Mouse (Mus musculus): ENCODE results near the gene Prkn. TPM values are rescaled to one million over a fixed set of nuclear protein-coding genes. Genes with fewer than 3 reads are reported as not detected.

Prkn gene
- polyA plus RNA-seq, 1 experiment from 2014 or later: 2.4 TPM

DNA sequence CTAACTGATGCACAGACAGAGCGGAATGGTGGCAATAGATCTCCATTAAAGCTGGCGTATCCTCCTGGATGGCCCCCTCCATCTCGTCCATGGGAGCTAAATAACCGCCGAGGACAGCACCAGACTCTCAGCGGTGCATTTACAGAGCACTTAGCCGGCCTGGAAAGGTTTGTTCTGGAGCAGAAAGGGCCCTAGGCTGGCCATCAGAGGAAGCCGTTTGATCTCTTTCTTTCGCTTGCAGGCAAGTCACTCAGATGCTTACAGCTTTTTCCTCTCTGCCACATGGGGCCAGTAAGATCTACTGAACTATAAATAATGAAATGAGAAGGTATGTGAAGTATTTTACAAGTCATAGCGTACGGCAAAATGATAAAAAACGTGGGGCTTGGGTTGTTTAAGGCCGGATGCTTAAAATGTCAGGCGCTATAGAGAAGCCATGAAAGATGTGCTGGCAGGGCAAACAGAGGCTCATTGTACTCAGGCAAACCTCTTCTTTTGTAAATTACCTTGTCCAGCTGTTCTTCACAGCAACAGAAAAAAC lies 1189.8 kb downstream of the Prkn start:
- WGBS: 15% methylated on average over 14 of the region's 14 CpGs
- 0 out of 2 replicates have a peak, but pooled peaks have one; percentile 32 for ATAC-seq (ENCODE audit: low FRiP score)
- peaks cover 20% of the 10 kb centered on the region for H3K4me1 ChIP-seq
- no peak overlapping the region for H3K4me3 ChIP-seq
- H3K36me3 ChIP-seq: no peaks in the 10 kb centered on the region
- H3K9me3 ChIP-seq (replicated peaks): no peaks in the 10 kb centered on the region
- peak overlapping the region; percentile 44; the same call in 1 of the 2 replicates for H3K27ac ChIP-seq
- H3K27me3 ChIP-seq: no peaks in the 10 kb centered on the region
- H3K4me2 ChIP-seq (replicated peaks): peak overlapping the region; percentile 24
- no peak overlapping the region for H3K9ac ChIP-seq

DNA sequence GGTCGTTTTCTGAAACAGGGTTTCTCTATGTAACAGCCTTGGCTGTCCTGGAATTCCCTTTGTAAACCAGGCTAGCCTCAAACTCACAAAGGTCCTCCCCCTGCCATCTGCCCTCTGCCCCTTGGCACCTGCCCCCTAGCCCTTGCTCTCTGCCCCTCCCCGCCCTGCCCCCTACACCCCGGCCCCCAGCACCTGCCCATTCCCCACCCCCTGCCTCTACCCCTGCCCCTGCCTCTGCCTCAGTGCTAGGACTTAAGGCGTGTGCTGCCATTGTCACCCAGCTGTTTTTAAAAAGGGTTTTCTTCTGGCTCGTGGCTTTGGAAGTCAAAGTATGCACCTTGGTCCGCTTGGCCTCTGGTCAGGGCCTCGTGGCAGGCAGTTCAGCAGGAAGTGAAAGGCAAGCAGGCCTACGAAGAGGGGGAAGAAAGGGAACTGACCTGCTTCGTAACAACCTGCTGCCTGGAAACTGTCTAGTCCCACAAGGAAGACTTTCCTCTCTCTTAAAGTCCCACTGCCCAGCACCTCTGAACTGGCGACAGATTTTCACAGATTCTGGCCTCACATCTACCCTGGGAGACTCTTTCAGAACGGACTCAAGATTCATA lies 1190.5 kb downstream of the Prkn start:
- 0 out of 2 replicates have a peak overlapping the region, but pooled peaks have one; percentile 6 for H3K4me3 ChIP-seq
- no peaks in the 10 kb centered on the region for H3K27me3 ChIP-seq
- no peaks in the 10 kb centered on the region for H3K9me3 ChIP-seq (replicated peaks)
- peak overlapping the region; percentile 24 for H3K4me2 ChIP-seq (replicated peaks)
- WGBS: 5% methylated on average over 11 of the region's 11 CpGs
- H3K4me1 ChIP-seq: peaks cover 20% of the 10 kb centered on the region
- H3K27ac ChIP-seq: peak overlapping the region; percentile 35
- ATAC-seq (ENCODE audit: low FRiP score): no peak
- H3K9ac ChIP-seq: 0 out of 2 replicates have a peak overlapping the region, but pooled peaks have one; percentile 43
- no peaks in the 10 kb centered on the region for H3K36me3 ChIP-seq

DNA sequence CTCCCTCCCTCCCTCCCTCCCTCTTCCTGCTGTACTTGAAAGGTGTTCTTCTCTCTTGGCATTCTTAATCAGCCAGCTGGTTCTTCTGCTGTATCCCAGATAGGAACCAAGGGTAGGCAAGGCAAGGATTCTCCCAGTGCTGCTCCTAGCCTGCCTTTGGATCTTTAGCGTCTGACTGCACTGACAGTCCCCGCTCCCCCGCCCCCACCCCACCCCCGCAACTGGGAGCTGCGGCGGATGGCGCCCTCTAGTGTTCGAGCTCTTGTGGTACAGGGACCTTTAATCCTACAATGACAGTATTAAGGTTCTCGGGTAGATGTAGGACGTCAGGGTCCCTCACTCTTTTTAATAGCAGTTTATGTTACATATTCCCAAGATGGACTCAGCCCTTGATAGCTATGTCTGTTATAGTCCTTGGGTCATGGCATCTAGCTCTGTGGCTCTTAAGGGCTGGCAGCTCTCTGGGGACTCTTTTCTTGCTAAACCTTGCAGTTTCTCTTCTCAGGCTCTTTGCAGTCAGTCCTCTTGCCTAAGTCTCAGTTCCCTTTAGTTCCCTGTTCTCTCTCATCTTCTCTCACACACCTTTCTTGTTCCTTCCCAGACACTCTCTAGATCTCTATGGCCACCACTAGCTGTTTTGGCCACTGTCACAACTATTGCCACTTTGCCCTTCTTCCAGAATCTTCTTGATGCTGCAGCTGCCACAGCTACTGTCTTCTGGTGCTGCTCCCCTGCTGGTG lies 1191.2 kb downstream of the Prkn start:
- no peaks in the 10 kb centered on the region for H3K9me3 ChIP-seq (replicated peaks)
- no peaks in the 10 kb centered on the region for H3K27me3 ChIP-seq
- H3K4me2 ChIP-seq (replicated peaks): peak overlapping the region; percentile 24
- H3K27ac ChIP-seq: peak overlapping the region; percentile 35; the same call in 1 of the 2 replicates
- peaks cover 20% of the 10 kb centered on the region for H3K4me1 ChIP-seq
- no peak overlapping the region for H3K9ac ChIP-seq
- no peaks in the 10 kb centered on the region for H3K36me3 ChIP-seq
- 0 out of 2 replicates have a peak overlapping the region, but pooled peaks have one; percentile 6 for H3K4me3 ChIP-seq
- peak; percentile 66 for ATAC-seq (ENCODE audit: low FRiP score)
- WGBS: 1% methylated on average over 10 of the region's 10 CpGs

GRCm38 (mm10) chr17:12032014-12032791 lies 1192.0 kb downstream of the Prkn start:
- no peak for ATAC-seq (ENCODE audit: low FRiP score)
- H3K4me1 ChIP-seq: peaks cover 20% of the 10 kb centered on the region
- WGBS: 67% methylated on average over 10 of the region's 10 CpGs

DNA sequence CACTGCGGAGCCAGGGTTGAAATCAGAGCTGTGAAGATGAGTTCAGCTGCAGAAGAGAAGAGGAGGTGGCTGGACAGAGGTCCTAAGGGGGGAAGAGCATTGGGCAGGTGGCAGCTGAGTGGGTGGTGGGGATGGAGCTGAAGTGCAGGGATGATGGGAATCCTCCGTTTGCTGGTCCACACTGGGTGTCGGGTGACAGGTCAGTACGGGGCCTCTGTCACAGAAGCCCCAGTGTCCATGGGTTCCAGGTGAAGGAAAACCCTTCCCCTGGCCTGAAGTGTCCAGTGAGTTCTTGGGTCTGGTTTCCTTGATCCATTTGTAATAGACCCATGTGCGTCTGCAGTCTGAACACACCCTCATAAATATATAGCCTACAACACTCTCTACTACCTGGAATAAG lies 1195.2 kb downstream of the Prkn start:
- 0 out of 2 replicates have a peak, but pooled peaks cover 2% of the 10 kb centered on the region for H3K27me3 ChIP-seq
- no peaks in the 10 kb centered on the region for H3K9me3 ChIP-seq (replicated peaks)
- H3K36me3 ChIP-seq: no peaks in the 10 kb centered on the region
- H3K9ac ChIP-seq: no peak overlapping the region
- WGBS: 45% methylated on average over 5 of the region's 5 CpGs
- no peak for ATAC-seq (ENCODE audit: low FRiP score)
- H3K4me2 ChIP-seq (replicated peaks): no peak overlapping the region
- no peak overlapping the region for H3K27ac ChIP-seq
- H3K4me1 ChIP-seq: peaks cover 11% of the 10 kb centered on the region
- H3K4me3 ChIP-seq: no peak overlapping the region

More at GRCm38 (mm10) chr17:12032014-12032791, 1192.0 kb downstream of the Prkn start:
- no peaks in the 10 kb centered on the region for H3K36me3 ChIP-seq
- no peaks in the 10 kb centered on the region for H3K9me3 ChIP-seq (replicated peaks)
- H3K27ac ChIP-seq: no peak overlapping the region
- no peak overlapping the region for H3K4me2 ChIP-seq (replicated peaks)
- H3K4me3 ChIP-seq: no peak overlapping the region
- no peak overlapping the region for H3K9ac ChIP-seq
- H3K27me3 ChIP-seq: no peaks in the 10 kb centered on the region

DNA sequence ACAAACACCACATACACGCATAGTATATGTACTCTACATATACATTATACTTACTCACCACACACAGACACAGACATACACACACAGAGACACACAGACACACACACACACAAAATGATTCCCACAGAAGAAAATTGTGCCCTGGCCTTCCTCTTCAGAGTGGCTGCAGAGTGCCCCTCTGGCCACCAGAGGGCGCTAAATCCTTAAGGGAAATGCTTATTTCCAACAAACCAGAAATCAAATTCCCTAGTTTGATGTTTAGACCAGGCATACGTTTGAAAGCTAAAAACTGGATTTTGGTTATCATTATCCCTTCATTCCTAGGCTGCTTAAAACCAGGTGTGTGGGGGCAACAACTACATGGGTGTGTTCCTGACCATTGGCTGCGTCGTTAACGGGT lies 1196.0 kb downstream of the Prkn start:
- peaks cover 3% of the 10 kb centered on the region for H3K4me1 ChIP-seq

GRCm38 (mm10) chr17:12037065-12037464 lies 1196.9 kb downstream of the Prkn start:
- H3K27ac ChIP-seq: no peak overlapping the region
- no peak for ATAC-seq (ENCODE audit: low FRiP score)
- 80% methylated on average over 5 of the region's 5 CpGs for WGBS

More for the DNA sequence above, 1196.0 kb downstream of the Prkn start:
- Histone ChIP-seq H3K4me2 (replicated peaks) (no peak overlapping the region), H3K27ac (no peak overlapping the region), H3K4me3 (no peak overlapping the region), H3K9ac (no peak overlapping the region), H3K27me3 (0 out of 2 replicates have a peak, but pooled peaks cover 2% of the 10 kb centered on the region), H3K9me3 (replicated peaks) (no peaks in the 10 kb centered on the region), H3K36me3 (no peaks in the 10 kb centered on the region)
- 45% methylated on average over 6 of the region's 6 CpGs for whole genome bisulfite sequencing
- no peak for ATAC-seq (ENCODE audit: low FRiP score)

GRCm38 (mm10) chr17:12037574-12037973 lies 1197.4 kb downstream of the Prkn start:
- 88% methylated on average over 2 of the region's 2 CpGs for WGBS
- H3K27me3 ChIP-seq: 0 out of 2 replicates have a peak, but pooled peaks cover 2% of the 10 kb centered on the region

More at GRCm38 (mm10) chr17:12037065-12037464, 1196.9 kb downstream of the Prkn start:
- no peak overlapping the region for H3K4me2 ChIP-seq (replicated peaks)
- no peaks in the 10 kb centered on the region for H3K9me3 ChIP-seq (replicated peaks)
- no peak overlapping the region for H3K4me3 ChIP-seq
- H3K36me3 ChIP-seq: no peaks in the 10 kb centered on the region
- no peaks in the 10 kb centered on the region for H3K4me1 ChIP-seq
- H3K27me3 ChIP-seq: 0 out of 2 replicates have a peak, but pooled peaks cover 2% of the 10 kb centered on the region
- H3K9ac ChIP-seq: no peak overlapping the region

GRCm38 (mm10) chr17:12038499-12038898 lies 1198.3 kb downstream of the Prkn start:
- no peaks in the 10 kb centered on the region for H3K9me3 ChIP-seq (replicated peaks)
- no peak overlapping the region for H3K4me2 ChIP-seq (replicated peaks)
- no peak overlapping the region for H3K27ac ChIP-seq
- 66% methylated on average over 6 of the region's 6 CpGs for WGBS
- H3K9ac ChIP-seq: 0 out of 2 replicates have a peak overlapping the region, but pooled peaks have one; percentile 4
- H3K27me3 ChIP-seq: 0 out of 2 replicates have a peak, but pooled peaks cover 2% of the 10 kb centered on the region
- no peaks in the 10 kb centered on the region for H3K36me3 ChIP-seq
- no peak for ATAC-seq (ENCODE audit: low FRiP score)
- H3K4me1 ChIP-seq: no peaks in the 10 kb centered on the region
- no peak overlapping the region for H3K4me3 ChIP-seq

More at GRCm38 (mm10) chr17:12037574-12037973, 1197.4 kb downstream of the Prkn start:
- Histone ChIP-seq H3K4me1 (no peaks in the 10 kb centered on the region), H3K27ac (no peak overlapping the region), H3K9me3 (replicated peaks) (no peaks in the 10 kb centered on the region), H3K4me2 (replicated peaks) (no peak overlapping the region), H3K4me3 (no peak overlapping the region), H3K9ac (no peak overlapping the region), H3K36me3 (no peaks in the 10 kb centered on the region)
- no peak for ATAC-seq (ENCODE audit: low FRiP score)

DNA sequence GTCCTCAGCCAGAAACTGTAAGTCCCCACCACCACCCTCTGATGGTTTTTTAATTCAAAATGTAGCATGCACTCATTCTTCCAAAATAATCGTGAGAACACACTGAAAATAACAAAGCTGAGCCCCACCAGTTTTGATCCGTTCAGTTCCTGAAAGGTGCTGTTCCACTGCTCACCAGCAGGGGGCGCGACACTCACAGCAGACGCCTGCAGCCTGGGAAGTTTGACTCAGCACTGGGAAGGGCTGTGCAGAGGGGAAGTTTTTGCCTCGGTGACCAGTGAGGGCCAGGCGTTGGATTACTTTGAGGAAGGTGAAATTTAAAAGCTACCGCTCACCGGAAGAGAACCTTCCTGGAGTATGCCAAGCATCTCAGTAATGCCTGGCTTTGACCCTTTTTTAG lies 1199.0 kb downstream of the Prkn start:
- ATAC-seq (ENCODE audit: low FRiP score): no peak
- Histone ChIP-seq H3K9ac (no peak overlapping the region), H3K9me3 (replicated peaks) (no peaks in the 10 kb centered on the region), H3K27ac (no peak overlapping the region), H3K4me3 (no peak overlapping the region), H3K36me3 (no peaks in the 10 kb centered on the region), H3K4me1 (no peaks in the 10 kb centered on the region), H3K27me3 (0 out of 2 replicates have a peak, but pooled peaks cover 2% of the 10 kb centered on the region), H3K4me2 (replicated peaks) (no peak overlapping the region)
- WGBS: 3% methylated on average over 9 of the region's 9 CpGs

GRCm38 (mm10) chr17:12039922-12040321 lies 1199.7 kb downstream of the Prkn start:
- peaks cover 2% of the 10 kb centered on the region; the same call in 1 of the 2 replicates for H3K27me3 ChIP-seq
- no peaks in the 10 kb centered on the region for H3K4me1 ChIP-seq
- no peak overlapping the region for H3K4me2 ChIP-seq (replicated peaks)
- no peak for ATAC-seq (ENCODE audit: low FRiP score)
- no peaks in the 10 kb centered on the region for H3K9me3 ChIP-seq (replicated peaks)
- H3K36me3 ChIP-seq: no peaks in the 10 kb centered on the region
- WGBS: 81% methylated on average over 3 of the region's 3 CpGs
- H3K9ac ChIP-seq: no peak overlapping the region
- H3K27ac ChIP-seq: no peak overlapping the region
- H3K4me3 ChIP-seq: no peak overlapping the region

All from hindbrain, embryonic 12.5 days (tissue).